Mouse (Mus musculus): ENCODE data around the gene Ppargc1a.
A peak's percentile ranks its signal among the peaks of the same experiment; 100 is the strongest.

The Ppargc1a gene

GRCm38 (mm10) chr5:51494358-51494876, 73.1 kb downstream of the Ppargc1a start:
- TF ChIP-seq GATA4 (IDR thresholded peaks at IDR 0.05; ENCODE audit: insufficient replicate concordance, low read length), result no peak

- no peak for TF ChIP-seq GATA4 (IDR thresholded peaks at IDR 0.05; ENCODE audit: insufficient replicate concordance, low read length)
Measured at GRCm38 (mm10) chr5:51483768-51484167, 83.8 kb downstream of the Ppargc1a start.

GRCm38 (mm10) chr5:51479859-51480258, 87.7 kb downstream of the Ppargc1a start:
- TF ChIP-seq GATA4 (IDR thresholded peaks at IDR 0.05; ENCODE audit: insufficient replicate concordance, low read length), result no peak

GRCm38 (mm10) chr5:51479456-51479855, 88.1 kb downstream of the Ppargc1a start:
- no peak for TF ChIP-seq GATA4 (IDR thresholded peaks at IDR 0.05; ENCODE audit: insufficient replicate concordance, low read length)

- no peak for TF ChIP-seq GATA4 (IDR thresholded peaks at IDR 0.05; ENCODE audit: insufficient replicate concordance, low read length)
Measured at GRCm38 (mm10) chr5:51478319-51478994, 89.1 kb downstream of the Ppargc1a start.

GRCm38 (mm10) chr5:51477140-51477539, 90.4 kb downstream of the Ppargc1a start:
- TF ChIP-seq GATA4 (IDR thresholded peaks at IDR 0.05; ENCODE audit: insufficient replicate concordance, low read length), result no peak

GRCm38 (mm10) chr5:51475034-51475541, 92.4 kb downstream of the Ppargc1a start:
- no peak for TF ChIP-seq GATA4 (IDR thresholded peaks at IDR 0.05; ENCODE audit: insufficient replicate concordance, low read length)

GRCm38 (mm10) chr5:51471614-51472013, 95.9 kb downstream of the Ppargc1a start:
- TF ChIP-seq GATA4 (IDR thresholded peaks at IDR 0.05; ENCODE audit: insufficient replicate concordance, low read length), result no peak

GRCm38 (mm10) chr5:51466036-51466435, 101.5 kb downstream of the Ppargc1a start:
- no peak for TF ChIP-seq GATA4 (IDR thresholded peaks at IDR 0.05; ENCODE audit: insufficient replicate concordance, low read length)

GRCm38 (mm10) chr5:51452033-51452432, 115.5 kb downstream of the Ppargc1a start:
- no peak for TF ChIP-seq GATA4 (IDR thresholded peaks at IDR 0.05; ENCODE audit: insufficient replicate concordance, low read length)

- no peak for TF ChIP-seq GATA4 (IDR thresholded peaks at IDR 0.05; ENCODE audit: insufficient replicate concordance, low read length)
Measured at GRCm38 (mm10) chr5:51447631-51448030, 119.9 kb downstream of the Ppargc1a start.

GRCm38 (mm10) chr5:51446299-51447090, 121.0 kb downstream of the Ppargc1a start:
- no peak for TF ChIP-seq GATA4 (IDR thresholded peaks at IDR 0.05; ENCODE audit: insufficient replicate concordance, low read length)

GRCm38 (mm10) chr5:51445726-51446125, 121.8 kb downstream of the Ppargc1a start:
- peak; percentile 46; the same call in 1 of the 2 replicates for TF ChIP-seq GATA4 (IDR thresholded peaks at IDR 0.05; ENCODE audit: insufficient replicate concordance, low read length)

GRCm38 (mm10) chr5:51439773-51440172, 127.8 kb downstream of the Ppargc1a start:
- no peak for TF ChIP-seq GATA4 (IDR thresholded peaks at IDR 0.05; ENCODE audit: insufficient replicate concordance, low read length)

- TF ChIP-seq GATA4 (IDR thresholded peaks at IDR 0.05; ENCODE audit: insufficient replicate concordance, low read length), result no peak
Measured at GRCm38 (mm10) chr5:51433905-51434304, 133.6 kb downstream of the Ppargc1a start.

GRCm38 (mm10) chr5:51432532-51432931, 135.0 kb downstream of the Ppargc1a start:
- TF ChIP-seq GATA4 (IDR thresholded peaks at IDR 0.05; ENCODE audit: insufficient replicate concordance, low read length), result no peak

Measured in liver, adult (tissue).